In the genomic region with DNA sequence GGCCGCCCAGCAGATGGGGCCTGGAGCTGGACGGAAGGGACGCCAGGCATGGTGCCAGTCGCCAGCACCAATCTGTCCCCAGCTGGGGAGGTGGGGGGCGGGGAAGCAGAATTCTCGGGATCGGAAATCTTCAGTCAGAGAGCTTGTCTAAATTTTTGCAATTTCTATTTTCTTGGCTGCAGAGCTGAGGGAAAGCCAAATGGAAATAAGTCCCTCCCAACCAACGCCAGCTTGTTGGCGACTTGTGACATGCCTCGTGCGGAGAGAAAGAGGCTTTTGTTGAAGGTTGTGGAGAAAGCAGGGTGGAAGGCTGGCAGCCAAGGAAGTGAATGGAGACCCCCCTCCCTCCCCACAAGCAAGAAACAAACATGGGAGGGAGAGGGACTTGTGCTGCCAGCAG, we compare ENCODE assay signal across 9 mouse cellular contexts.
A peak's percentile ranks its signal among the peaks of the same experiment; 100 is the strongest.
DNase-seq lines count a peak whose midpoint lies in the region; ATAC-seq and TF ChIP-seq lines count a peak whose summit lies in the region.
"Had no signal": no experiment of that assay in that cellular context is flagged by ENCODE, and none has a peak within 500 bp of the region (broad histone marks: within the 10 kb centered on the region; RNA-seq: fewer than 3 reads in every experiment).

No protein-coding gene starts in this region.

- H3K4me2 ChIP-seq in hindbrain, embryonic 14.5 days (replicated peaks): no peak overlapping the region
- H3K4me2 ChIP-seq in kidney, embryonic 16.5 days (replicated peaks; ENCODE audit: low read depth, low read length): no peak overlapping the region

- 43% methylated on average over 11 of the region's 11 CpGs for WGBS in hindbrain, embryonic 14.5 days
- WGBS in kidney, embryonic 16.5 days: 81% methylated on average over 11 of the region's 11 CpGs

- H3K9me3 ChIP-seq in E14TG2a.4 (ENCODE audit: low read length): no peaks in the 10 kb centered on the region
- H3K9me3 ChIP-seq in hindbrain, embryonic 14.5 days (ENCODE audit: control insufficient read depth, low read length): no peaks in the 10 kb centered on the region
- no peaks in the 10 kb centered on the region for H3K9me3 ChIP-seq in kidney, embryonic 16.5 days (ENCODE audit: low read length)

- DNase-seq in cerebellum, postnatal 25 days: peak; percentile 17 to 57
- DNase-seq in cerebellum, adult 11-12 months: no peak
- DNase-seq in hindbrain, embryonic 14.5 days (ENCODE audit: low spot score): peak; percentile 59
- peak; percentile 1 for DNase-seq in lung, postnatal 25 days (ENCODE audit: low spot score)
- DNase-seq in urinary bladder, postnatal 36 days (ENCODE audit: low spot score in 2 of 2): no peak
- no peak for DNase-seq in spleen, postnatal 14 days (ENCODE audit: low spot score in 2 of 2)

- H3K36me3 ChIP-seq in E14TG2a.4 (ENCODE audit: insufficient read depth, low read length): no peaks in the 10 kb centered on the region
- no peaks in the 10 kb centered on the region for H3K36me3 ChIP-seq in hindbrain, embryonic 14.5 days (replicated peaks; ENCODE audit: control insufficient read depth, insufficient read depth)
- no peaks in the 10 kb centered on the region for H3K36me3 ChIP-seq in kidney, embryonic 16.5 days (ENCODE audit: insufficient read depth, low read length)

- peaks cover 60% of the 10 kb centered on the region for H3K27me3 ChIP-seq in E14TG2a.4 (ENCODE audit: insufficient read depth, low read length)
- H3K27me3 ChIP-seq in hindbrain, embryonic 14.5 days (ENCODE audit: control insufficient read depth, insufficient read depth, low read length): no peaks in the 10 kb centered on the region; the same call in 1 of the 2 replicates
- peaks cover 6% of the 10 kb centered on the region; the same call in 1 of the 2 replicates for H3K27me3 ChIP-seq in kidney, embryonic 16.5 days (ENCODE audit: insufficient read depth, low read length)

- peaks cover 30% of the 10 kb centered on the region for H3K4me1 ChIP-seq in E14TG2a.4 (replicated peaks; ENCODE audit: low read depth, low read length)
- peaks cover 19% of the 10 kb centered on the region for H3K4me1 ChIP-seq in hindbrain, embryonic 14.5 days (replicated peaks; ENCODE audit: control insufficient read depth, insufficient read depth, low read length)
- 0 out of 2 replicates have a peak, but pooled peaks cover 6% of the 10 kb centered on the region for H3K4me1 ChIP-seq in kidney, embryonic 16.5 days (ENCODE audit: insufficient read depth, low read length)

- ATAC-seq in hindbrain, embryonic 14.5 days (ENCODE audit: low FRiP score): 0 out of 2 replicates have a peak, but pooled peaks have one; percentile 18
- ATAC-seq in kidney, embryonic 16.5 days (ENCODE audit: low FRiP score, low TSS enrichment): no peak

- H3K9ac ChIP-seq in hindbrain, embryonic 14.5 days: no peak overlapping the region
- H3K9ac ChIP-seq in kidney, embryonic 16.5 days (replicated peaks; ENCODE audit: low read length): no peak overlapping the region

- TF ChIP-seq CTCF in E14TG2a.4 (conservative IDR thresholded peaks at IDR 0.05; ENCODE audit: low read length): no peak

- H3K4me3 ChIP-seq in E14TG2a.4 (replicated peaks; ENCODE audit: low read length): peak overlapping the region; percentile 67
- no peak overlapping the region for H3K4me3 ChIP-seq in hindbrain, embryonic 14.5 days (replicated peaks; ENCODE audit: low read length)
- no peak overlapping the region for H3K4me3 ChIP-seq in kidney, embryonic 16.5 days (ENCODE audit: low read length)

- H3K27ac ChIP-seq in hindbrain, embryonic 14.5 days: peak overlapping the region; percentile 75
- no peak overlapping the region for H3K27ac ChIP-seq in kidney, embryonic 16.5 days (ENCODE audit: low read length)
- H3K27ac ChIP-seq: kidney, postnatal 0 days had no signal

Comparison
In these comparisons a context has a peak if more than half of its experiments do, and no peak if none do; other contexts are left out.
1. DNase-seq: peak in cerebellum, postnatal 25 days (2 of 2), hindbrain, embryonic 14.5 days (single experiment) and lung, postnatal 25 days (single experiment); none in cerebellum, adult 11-12 months (single experiment), urinary bladder, postnatal 36 days (0 of 2) and spleen, postnatal 14 days (0 of 2).